Mouse (Mus musculus) neural tube, embryonic 15.5 days (tissue): ENCODE measurements at regions not wholly inside any gene's neighbourhood (a gene's known extent, or its start where the extent isn't known, plus 50 kb on each side); places are given as distances from the start of the nearest gene placed in this dataset.
"Not testable (repeated sequence)": the region's sequence is repeated elsewhere in the genome, so short reads cannot be mapped to it uniquely, and the experiment has no call there.

ENCODE experiments used
- ATAC-seq: fragments of 200-750 bp; cut with Nextera tagmentation; 2 replicates; pipeline ENCODE4 v1.8.0; 2017; ENCODE audit warnings: mild to moderate bottlenecking, moderate TSS enrichment, moderate library complexity; ENCODE audit not compliant: low FRiP score
- H3K27ac ChIP-seq: fragments of 300-500 bp; sonication (generic); replicated peaks from 2 replicates; pipeline ENCODE4 v1.5.1; 2015; ENCODE audit warnings: mild to moderate bottlenecking, inconsistent platforms
- H3K27me3 ChIP-seq: fragments of 300-500 bp; sonication (generic); replicated peaks from 2 replicates; pipeline ENCODE4 v1.6.1; 2015; ENCODE audit warnings: inconsistent platforms
- H3K36me3 ChIP-seq: fragments of 300-500 bp; sonication (generic); 2 replicates; pipeline ENCODE4 v1.6.1; 2015; ENCODE audit warnings: inconsistent platforms
- H3K4me1 ChIP-seq: fragments of 300-500 bp; sonication (generic); 2 replicates; pipeline ENCODE4 v1.6.1; 2015; ENCODE audit warnings: inconsistent platforms
- H3K4me2 ChIP-seq: fragments of 300-500 bp; sonication (generic); 2 replicates; pipeline ENCODE4 v1.6.1; 2015; ENCODE audit warnings: inconsistent platforms, mild to moderate bottlenecking, moderate library complexity
- H3K4me3 ChIP-seq: fragments of 300-500 bp; sonication (generic); replicated peaks from 2 replicates; pipeline ENCODE4 v1.5.1; 2015; ENCODE audit warnings: mild to moderate bottlenecking, inconsistent platforms
- H3K9ac ChIP-seq: fragments of 300-500 bp; sonication (generic); replicated peaks from 2 replicates; pipeline ENCODE4 v1.6.1; 2015; ENCODE audit warnings: mild to moderate bottlenecking, inconsistent platforms
- H3K9me3 ChIP-seq: fragments of 300-500 bp; sonication (generic); replicated peaks from 2 replicates; pipeline ENCODE4 v1.6.1; 2016; ENCODE audit warnings: inconsistent platforms
- WGBS: fragments of 180-500 bp; shearing (Covaris S2); methylation state at CpG from one replicate; pipeline ENCODE4 v1.1.7; 2015; ENCODE audit warnings: mixed read lengths; 5-methylcytosine and 5-hydroxymethylcytosine counted together

DNA sequence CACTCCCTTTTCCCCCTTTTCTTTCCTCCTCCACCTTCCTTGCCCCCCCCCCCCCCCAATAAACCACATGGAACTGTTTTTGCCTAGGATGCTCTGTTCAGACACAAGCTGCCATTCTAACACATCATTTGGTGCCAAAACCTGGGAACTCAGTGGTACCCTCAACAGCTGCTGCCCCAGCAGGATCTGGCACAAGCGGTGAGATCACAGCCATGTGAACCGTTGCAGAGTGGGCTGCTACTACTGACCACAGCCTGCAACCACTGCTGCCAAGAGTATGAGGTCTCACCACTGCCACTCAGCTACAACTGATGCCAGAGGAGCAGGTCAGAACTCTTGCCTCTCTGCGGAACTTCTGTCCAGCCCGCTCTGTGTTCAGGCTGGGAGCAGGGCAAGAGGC, 206.2 kb downstream of the Pcsk1 start:
- H3K4me2 ChIP-seq, result no peak overlapping the region
- no peaks in the 10 kb centered on the region for H3K27me3 ChIP-seq
- WGBS, result 95% methylated on average over 4 of the region's 4 CpGs
- H3K36me3 ChIP-seq, result no peaks in the 10 kb centered on the region
- no peaks in the 10 kb centered on the region for H3K4me1 ChIP-seq
- no peak overlapping the region for H3K27ac ChIP-seq
- no peak for ATAC-seq
- no peak overlapping the region for H3K9ac ChIP-seq
- H3K4me3 ChIP-seq, result no peak overlapping the region
- H3K9me3 ChIP-seq, result no peaks in the 10 kb centered on the region; the same call in 1 of the 2 replicates

DNA sequence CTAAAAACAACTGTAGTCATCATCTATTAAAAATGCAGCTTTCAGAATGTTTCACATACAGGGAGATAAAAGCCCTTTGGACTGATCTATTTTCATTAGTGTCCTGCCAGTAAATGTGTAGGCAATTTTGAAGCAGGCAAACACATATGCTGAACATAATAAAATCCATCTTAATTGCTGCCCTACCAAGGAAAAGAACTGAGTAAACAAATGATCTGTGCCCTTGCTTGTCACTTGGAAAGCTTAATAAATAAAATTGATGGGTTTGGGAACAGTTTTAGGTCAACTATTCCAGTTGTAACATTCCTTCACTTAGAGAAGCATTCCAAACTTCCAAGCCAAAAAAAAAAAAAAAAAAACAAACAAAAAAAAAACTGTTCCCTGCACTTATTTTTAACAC, 230.2 kb downstream of the Pcsk1 start:
- Histone ChIP-seq H3K4me1 (no peaks in the 10 kb centered on the region), H3K27ac (no peak overlapping the region), H3K9ac (no peak overlapping the region), H3K36me3 (no peaks in the 10 kb centered on the region), H3K27me3 (no peaks in the 10 kb centered on the region), H3K4me2 (no peak overlapping the region), H3K4me3 (no peak overlapping the region), H3K9me3 (no peaks in the 10 kb centered on the region)
- ATAC-seq, result no peak

GRCm38 (mm10) chr13:75320239-75320638, 230.6 kb downstream of the Pcsk1 start:
- ATAC-seq, result no peak
- H3K36me3 ChIP-seq, result no peaks in the 10 kb centered on the region
- 50% methylated on average over 1 of the region's 1 CpGs for WGBS

DNA sequence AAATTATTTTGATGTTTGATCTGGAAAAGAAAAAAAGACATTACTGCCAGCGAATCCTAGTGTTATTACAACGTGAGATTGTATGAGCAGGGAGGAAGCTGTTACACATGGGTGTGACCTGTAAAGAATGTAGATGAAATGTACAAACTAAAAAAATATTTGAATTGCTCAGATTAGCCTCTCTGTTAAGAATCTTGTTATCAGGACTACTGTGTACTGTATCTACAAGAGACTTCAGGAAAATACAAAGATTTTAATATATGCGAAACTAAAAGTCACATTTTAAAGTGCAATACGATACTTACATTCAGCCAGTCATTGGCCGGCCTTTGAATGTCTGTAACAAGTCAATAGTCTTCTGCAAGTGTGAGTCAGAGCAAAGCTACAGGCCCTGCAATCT, 247.4 kb downstream of the Pcsk1 start:
- Histone ChIP-seq H3K27ac (no peak overlapping the region), H3K36me3 (no peaks in the 10 kb centered on the region), H3K9ac (no peak overlapping the region), H3K4me3 (no peak overlapping the region), H3K27me3 (no peaks in the 10 kb centered on the region), H3K4me1 (no peaks in the 10 kb centered on the region), H3K4me2 (no peak overlapping the region), H3K9me3 (no peaks in the 10 kb centered on the region)
- ATAC-seq, result no peak
- WGBS, result 91% methylated on average over 5 of the region's 5 CpGs

More at GRCm38 (mm10) chr13:75320239-75320638, 230.6 kb downstream of the Pcsk1 start:
- no peaks in the 10 kb centered on the region for H3K9me3 ChIP-seq
- no peaks in the 10 kb centered on the region for H3K27me3 ChIP-seq
- H3K4me3 ChIP-seq, result no peak overlapping the region
- no peak overlapping the region for H3K4me2 ChIP-seq
- H3K27ac ChIP-seq, result no peak overlapping the region
- H3K9ac ChIP-seq, result no peak overlapping the region
- H3K4me1 ChIP-seq, result no peaks in the 10 kb centered on the region

DNA sequence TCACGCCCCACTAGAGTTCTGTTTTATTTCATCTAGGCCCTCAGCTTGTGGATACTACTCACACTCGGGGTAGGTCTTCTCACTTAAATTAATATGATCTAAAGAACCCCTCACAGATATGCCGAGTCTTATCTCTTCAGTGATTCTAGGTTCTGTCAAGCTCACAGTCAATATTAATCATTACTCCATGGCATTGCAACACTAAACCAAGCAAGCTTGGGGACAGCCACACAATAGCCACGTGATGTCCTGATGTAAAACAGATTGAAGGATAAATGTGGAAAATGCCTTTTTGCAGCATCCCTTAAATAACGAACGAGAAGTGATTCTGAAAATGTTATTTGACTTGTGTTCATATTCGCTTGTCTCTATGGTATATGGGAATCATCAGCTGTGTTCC, 253.8 kb downstream of the Pcsk1 start:
- H3K4me3 ChIP-seq, result no peak overlapping the region
- H3K9ac ChIP-seq, result no peak overlapping the region
- H3K4me1 ChIP-seq, result no peaks in the 10 kb centered on the region
- H3K36me3 ChIP-seq, result no peaks in the 10 kb centered on the region
- 88% methylated on average over 7 of the region's 7 CpGs for WGBS
- H3K27ac ChIP-seq, result no peak overlapping the region
- no peaks in the 10 kb centered on the region for H3K9me3 ChIP-seq
- H3K27me3 ChIP-seq, result no peaks in the 10 kb centered on the region
- no peak for ATAC-seq
- no peak overlapping the region for H3K4me2 ChIP-seq

GRCm38 (mm10) chr13:75366723-75367426, 277.2 kb downstream of the Pcsk1 start:
- no peaks in the 10 kb centered on the region for H3K36me3 ChIP-seq
- no peak overlapping the region for H3K4me3 ChIP-seq
- H3K27ac ChIP-seq, result no peak overlapping the region
- no peak for ATAC-seq
- H3K4me1 ChIP-seq, result no peaks in the 10 kb centered on the region
- no peak overlapping the region for H3K9ac ChIP-seq
- H3K9me3 ChIP-seq, result no peaks in the 10 kb centered on the region
- 82% methylated on average over 3 of the region's 3 CpGs for WGBS
- no peak overlapping the region for H3K4me2 ChIP-seq
- no peaks in the 10 kb centered on the region for H3K27me3 ChIP-seq

GRCm38 (mm10) chr13:75368249-75368800, 278.7 kb downstream of the Pcsk1 start:
- 68% methylated on average over 7 of the region's 7 CpGs for WGBS
- H3K4me2 ChIP-seq, result no peak overlapping the region
- no peaks in the 10 kb centered on the region for H3K27me3 ChIP-seq
- H3K36me3 ChIP-seq, result no peaks in the 10 kb centered on the region
- no peak overlapping the region for H3K4me3 ChIP-seq
- no peaks in the 10 kb centered on the region for H3K4me1 ChIP-seq
- H3K9ac ChIP-seq, result no peak overlapping the region
- no peak overlapping the region for H3K27ac ChIP-seq
- no peaks in the 10 kb centered on the region for H3K9me3 ChIP-seq
- ATAC-seq, result no peak

DNA sequence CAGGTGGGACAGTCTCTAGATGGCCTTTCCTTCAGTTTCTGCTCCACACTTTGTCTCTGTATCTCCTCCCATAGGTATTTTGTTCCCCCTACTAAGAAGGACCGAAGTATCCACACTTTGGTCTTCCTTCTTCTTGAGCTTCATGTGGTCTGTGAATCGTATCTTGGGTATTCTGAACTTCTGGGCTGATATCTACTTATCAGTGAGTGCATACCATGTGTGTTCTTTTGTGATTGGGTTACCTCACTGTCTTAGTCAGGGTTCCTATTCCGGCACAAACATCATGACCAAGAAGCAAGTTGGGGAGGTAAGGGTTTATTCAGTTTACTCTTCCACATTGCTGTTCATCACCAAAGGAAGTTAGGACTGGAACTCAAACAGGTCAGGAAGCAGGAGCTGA, 287.5 kb downstream of the Pcsk1 start:
- 88% methylated on average over 3 of the region's 3 CpGs for WGBS
- not testable (repeated sequence) for H3K36me3 ChIP-seq, H3K9me3 ChIP-seq, H3K4me1 ChIP-seq, H3K4me2 ChIP-seq, H3K4me3 ChIP-seq, H3K9ac ChIP-seq, H3K27me3 ChIP-seq, H3K27ac ChIP-seq, ATAC-seq

DNA sequence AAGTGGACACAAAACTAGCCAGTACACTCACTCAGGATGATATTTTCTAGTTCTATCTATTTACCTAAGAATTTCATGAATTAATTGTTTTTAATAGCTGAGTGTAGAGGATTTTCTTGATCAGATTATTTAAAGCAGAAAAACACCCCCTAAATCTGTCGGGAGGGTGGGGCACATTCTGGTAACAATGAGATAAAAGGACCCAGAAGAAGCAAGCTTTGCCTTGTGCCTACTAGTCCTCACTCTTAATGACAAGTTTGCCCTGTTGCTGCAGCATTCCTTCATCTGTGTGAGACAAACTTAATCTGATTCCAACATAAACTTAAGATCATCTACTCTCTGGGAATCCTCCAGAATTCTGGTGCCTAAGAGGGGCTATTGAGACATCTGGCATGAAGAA, 288.1 kb downstream of the Pcsk1 start:
- ATAC-seq, result no peak
- 84% methylated on average over 1 of the region's 1 CpGs for WGBS
- H3K4me3 ChIP-seq, result no peak overlapping the region
- no peak overlapping the region for H3K9ac ChIP-seq
- H3K4me1 ChIP-seq, result no peaks in the 10 kb centered on the region
- no peaks in the 10 kb centered on the region for H3K9me3 ChIP-seq
- no peak overlapping the region for H3K4me2 ChIP-seq
- H3K27ac ChIP-seq, result no peak overlapping the region
- no peaks in the 10 kb centered on the region for H3K36me3 ChIP-seq
- no peaks in the 10 kb centered on the region for H3K27me3 ChIP-seq

- 81% methylated on average over 4 of the region's 4 CpGs for WGBS
- no peak for ATAC-seq
Measured at GRCm38 (mm10) chr13:75384631-75385340, 295.2 kb downstream of the Pcsk1 start.

DNA sequence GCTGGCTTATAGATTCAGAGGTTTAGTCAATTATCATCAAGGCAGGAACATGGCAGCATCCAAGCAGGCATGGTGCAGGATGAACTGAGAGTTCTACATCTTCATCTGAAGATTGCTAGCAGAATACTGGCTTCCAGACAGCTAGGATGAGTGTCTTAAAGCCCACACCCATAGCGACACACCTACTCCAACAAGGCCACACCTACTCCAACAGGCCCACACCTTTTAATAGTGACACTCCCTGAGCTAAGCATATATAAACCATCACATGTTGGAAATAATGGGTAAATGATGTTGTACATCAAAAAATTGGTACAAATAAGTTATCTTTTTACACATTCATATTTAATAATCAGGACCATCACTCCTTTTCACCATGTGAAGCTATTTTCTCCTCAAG, 299.6 kb downstream of the Pcsk1 start:
- Histone ChIP-seq H3K4me2 (no peak overlapping the region), H3K27me3 (no peaks in the 10 kb centered on the region), H3K27ac (no peak overlapping the region), H3K9me3 (no peaks in the 10 kb centered on the region), H3K4me3 (no peak overlapping the region), H3K9ac (no peak overlapping the region), H3K4me1 (no peaks in the 10 kb centered on the region), H3K36me3 (no peaks in the 10 kb centered on the region)
- no peak for ATAC-seq
- WGBS, result 84% methylated on average over 1 of the region's 1 CpGs

More at GRCm38 (mm10) chr13:75384631-75385340, 295.2 kb downstream of the Pcsk1 start:
- Histone ChIP-seq H3K27me3 (no peaks in the 10 kb centered on the region), H3K36me3 (no peaks in the 10 kb centered on the region), H3K4me3 (no peak overlapping the region), H3K4me2 (no peak overlapping the region), H3K27ac (no peak overlapping the region), H3K9ac (no peak overlapping the region), H3K4me1 (no peaks in the 10 kb centered on the region), H3K9me3 (no peaks in the 10 kb centered on the region)

DNA sequence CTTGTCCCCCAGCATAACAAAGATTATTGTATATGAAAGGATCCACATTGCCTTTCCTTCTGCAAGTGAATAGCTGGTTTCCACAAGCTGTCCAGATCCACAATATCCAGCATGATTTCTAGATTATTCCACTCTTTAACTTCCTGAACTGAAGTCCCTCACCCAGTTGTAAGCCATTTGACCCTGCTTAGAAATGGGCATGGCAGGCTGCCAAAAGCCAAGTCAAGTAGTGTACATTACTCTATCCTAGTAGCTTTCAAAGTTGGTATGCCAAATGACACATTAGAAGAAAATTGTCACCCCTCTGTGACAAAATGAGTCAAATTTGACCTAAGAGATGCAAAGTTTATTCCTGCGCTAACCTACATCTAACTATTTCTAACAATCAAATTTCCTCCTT, 300.6 kb downstream of the Pcsk1 start:
- 95% methylated on average over 1 of the region's 1 CpGs for WGBS
- no peaks in the 10 kb centered on the region for H3K27me3 ChIP-seq
- no peak overlapping the region for H3K4me3 ChIP-seq
- ATAC-seq, result no peak
- no peak overlapping the region for H3K27ac ChIP-seq
- no peaks in the 10 kb centered on the region for H3K9me3 ChIP-seq
- no peaks in the 10 kb centered on the region for H3K4me1 ChIP-seq
- no peaks in the 10 kb centered on the region for H3K36me3 ChIP-seq
- no peak overlapping the region for H3K9ac ChIP-seq
- no peak overlapping the region for H3K4me2 ChIP-seq
